Mouse (Mus musculus): ENCODE data around the gene Epb41. TPM values are rescaled to one million over a fixed set of nuclear protein-coding genes. Genes with fewer than 3 reads are reported as not detected.
A peak's percentile ranks its signal among the peaks of the same experiment; 100 is the strongest.

The Epb41 gene
- polyA plus RNA-seq, 1 experiment: 15.7 TPM

DNA sequence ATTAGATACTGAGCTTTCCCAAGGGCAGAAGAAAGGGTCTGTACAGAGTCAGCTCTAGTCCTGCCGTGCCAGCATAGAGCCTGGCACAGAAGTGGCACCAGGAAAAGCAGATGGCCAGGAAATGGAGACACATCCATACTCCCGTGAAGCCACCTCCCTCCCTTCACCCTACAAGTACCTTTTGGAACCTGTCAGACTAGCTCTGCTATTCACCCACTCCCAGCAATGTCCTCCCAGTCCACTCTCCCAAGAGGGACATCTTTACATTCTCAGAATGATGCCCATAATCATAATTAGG lies 7.2 kb downstream of the Epb41 start:
- H3K27ac ChIP-seq (ENCODE audit: insufficient read depth, low read depth, low read length): no peak overlapping the region
- no peak overlapping the region for H3K4me3 ChIP-seq (ENCODE audit: low read depth, low read length)
- peaks cover 34% of the 10 kb centered on the region; the same call in 1 of the 2 replicates for H3K4me1 ChIP-seq (ENCODE audit: control insufficient read depth, insufficient read depth, insufficient read length, low read length)
- no peaks in the 10 kb centered on the region for H3K27me3 ChIP-seq (ENCODE audit: control insufficient read depth, insufficient read depth, low read length)
- TF ChIP-seq POLR2A (IDR thresholded peaks at IDR 0.05; ENCODE audit: low read depth, low read length): no peak
- no peak for TF ChIP-seq CTCF (IDR thresholded peaks at IDR 0.05; ENCODE audit: extremely low read depth, insufficient read length, insufficient replicate concordance, low read depth, low read length)
- WGBS: 36% methylated on average over 2 of the region's 2 CpGs
- H3K36me3 ChIP-seq (ENCODE audit: control insufficient read depth, insufficient read depth, low read length): peaks cover 2% of the 10 kb centered on the region; the same call in 1 of the 2 replicates

- Histone ChIP-seq H3K27me3 (ENCODE audit: control insufficient read depth, insufficient read depth, low read length) (no peaks in the 10 kb centered on the region), H3K4me1 (ENCODE audit: control insufficient read depth, insufficient read depth, insufficient read length, low read length) (peaks cover 30% of the 10 kb centered on the region; the same call in 1 of the 2 replicates), H3K27ac (ENCODE audit: insufficient read depth, low read depth, low read length) (no peak overlapping the region), H3K36me3 (ENCODE audit: control insufficient read depth, insufficient read depth, low read length) (peaks cover 2% of the 10 kb centered on the region; the same call in 1 of the 2 replicates), H3K4me3 (ENCODE audit: low read depth, low read length) (no peak overlapping the region)
- TF ChIP-seq POLR2A (IDR thresholded peaks at IDR 0.05; ENCODE audit: low read depth, low read length) (no peak), CTCF (IDR thresholded peaks at IDR 0.05; ENCODE audit: extremely low read depth, insufficient read length, insufficient replicate concordance, low read depth, low read length) (no peak)
- WGBS: 88% methylated on average over 14 of the region's 14 CpGs
Measured at GRCm38 (mm10) chr4:132067112-132067937, 7.8 kb downstream of the Epb41 start.

DNA sequence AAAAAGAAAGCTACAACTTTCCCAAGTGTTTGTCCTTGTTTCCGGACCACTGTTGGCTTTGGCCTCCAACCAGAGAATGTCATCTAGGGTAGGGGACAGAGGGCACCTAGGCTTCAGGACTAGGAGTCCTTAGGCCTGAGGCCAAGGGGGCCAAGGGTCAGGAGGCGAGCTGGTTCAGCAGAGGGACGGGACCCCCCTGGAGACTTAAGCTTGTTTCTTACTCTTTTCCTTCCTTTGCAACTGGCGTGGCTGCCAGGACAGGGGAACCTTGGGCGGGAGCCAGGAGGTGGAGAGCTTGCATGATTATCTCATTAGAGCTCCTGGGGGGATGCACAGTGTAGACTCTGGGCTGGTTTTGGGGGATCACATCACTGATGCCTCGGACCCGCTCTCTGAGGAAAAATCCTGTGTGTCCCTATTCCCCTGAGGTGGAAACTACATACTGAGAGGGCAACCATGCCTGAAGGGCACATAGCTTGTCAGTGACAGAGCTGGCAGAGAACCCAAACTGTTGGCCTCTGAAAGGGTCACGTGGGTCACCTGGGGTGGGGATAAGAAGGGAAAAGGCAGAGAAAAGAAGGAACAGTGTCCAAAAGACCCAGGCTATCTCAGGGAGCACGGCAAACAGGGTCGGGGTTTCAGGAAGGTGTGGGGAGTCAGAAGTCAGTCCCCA lies 8.9 kb downstream of the Epb41 start:
- no peak overlapping the region for H3K4me3 ChIP-seq (ENCODE audit: low read depth, low read length)
- no peaks in the 10 kb centered on the region for H3K27me3 ChIP-seq (ENCODE audit: control insufficient read depth, insufficient read depth, low read length)
- no peak overlapping the region for H3K27ac ChIP-seq (ENCODE audit: insufficient read depth, low read depth, low read length)
- H3K36me3 ChIP-seq (ENCODE audit: control insufficient read depth, insufficient read depth, low read length): peaks cover 2% of the 10 kb centered on the region; the same call in 1 of the 2 replicates
- WGBS: 36% methylated on average over 10 of the region's 10 CpGs
- no peak for TF ChIP-seq CTCF (IDR thresholded peaks at IDR 0.05; ENCODE audit: extremely low read depth, insufficient read length, insufficient replicate concordance, low read depth, low read length)
- no peak for TF ChIP-seq POLR2A (IDR thresholded peaks at IDR 0.05; ENCODE audit: low read depth, low read length)
- peaks cover 27% of the 10 kb centered on the region; the same call in 1 of the 2 replicates for H3K4me1 ChIP-seq (ENCODE audit: control insufficient read depth, insufficient read depth, insufficient read length, low read length)

- WGBS: 64% methylated on average over 3 of the region's 3 CpGs
- no peak overlapping the region for H3K27ac ChIP-seq (ENCODE audit: insufficient read depth, low read depth, low read length)
- no peak overlapping the region for H3K4me3 ChIP-seq (ENCODE audit: low read depth, low read length)
- no peak for TF ChIP-seq POLR2A (IDR thresholded peaks at IDR 0.05; ENCODE audit: low read depth, low read length)
- H3K4me1 ChIP-seq (ENCODE audit: control insufficient read depth, insufficient read depth, insufficient read length, low read length): peaks cover 27% of the 10 kb centered on the region; the same call in 1 of the 2 replicates
- no peaks in the 10 kb centered on the region for H3K27me3 ChIP-seq (ENCODE audit: control insufficient read depth, insufficient read depth, low read length)
- H3K36me3 ChIP-seq (ENCODE audit: control insufficient read depth, insufficient read depth, low read length): peaks cover 2% of the 10 kb centered on the region; the same call in 1 of the 2 replicates
Measured at GRCm38 (mm10) chr4:132065578-132065977, 9.5 kb downstream of the Epb41 start.

DNA sequence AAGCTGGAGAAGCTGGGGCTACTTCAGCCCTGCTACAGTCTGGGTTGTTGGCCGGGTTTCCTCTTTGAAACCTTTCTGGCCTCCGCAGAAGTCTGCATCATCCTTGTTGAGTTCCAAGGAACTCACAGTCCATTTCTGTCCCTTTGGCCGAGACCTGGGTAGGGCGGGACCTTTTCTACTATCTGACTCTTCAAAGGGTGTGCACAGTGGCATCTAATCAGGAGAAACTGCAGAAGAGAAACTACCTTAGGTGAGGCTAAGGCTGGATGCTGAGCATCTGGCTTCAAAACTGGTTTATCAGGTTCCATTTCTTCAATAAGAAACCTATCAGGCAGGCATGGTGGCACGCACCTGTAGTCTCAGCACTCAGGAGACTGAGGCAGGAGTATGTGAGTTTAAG lies 10.6 kb downstream of the Epb41 start:
- Histone ChIP-seq H3K36me3 (ENCODE audit: control insufficient read depth, insufficient read depth, low read length) (no peaks in the 10 kb centered on the region), H3K27me3 (ENCODE audit: control insufficient read depth, insufficient read depth, low read length) (no peaks in the 10 kb centered on the region), H3K4me1 (ENCODE audit: control insufficient read depth, insufficient read depth, insufficient read length, low read length) (peaks cover 33% of the 10 kb centered on the region; the same call in 1 of the 2 replicates), H3K4me3 (ENCODE audit: low read depth, low read length) (no peak overlapping the region), H3K27ac (ENCODE audit: insufficient read depth, low read depth, low read length) (peak overlapping the region; percentile 53; the same call in 1 of the 2 replicates)
- no peak for TF ChIP-seq CTCF (IDR thresholded peaks at IDR 0.05; ENCODE audit: extremely low read depth, insufficient read length, insufficient replicate concordance, low read depth, low read length)
- no peak for TF ChIP-seq POLR2A (IDR thresholded peaks at IDR 0.05; ENCODE audit: low read depth, low read length)
- 35% methylated on average over 5 of the region's 5 CpGs for whole genome bisulfite sequencing

GRCm38 (mm10) chr4:132062934-132063884 lies 11.9 kb downstream of the Epb41 start:
- 56% methylated on average over 17 of the region's 17 CpGs for WGBS
- TF ChIP-seq POLR2A (IDR thresholded peaks at IDR 0.05; ENCODE audit: low read depth, low read length) (no peak), CTCF (IDR thresholded peaks at IDR 0.05; ENCODE audit: extremely low read depth, insufficient read length, insufficient replicate concordance, low read depth, low read length) (no peak)

More at GRCm38 (mm10) chr4:132062934-132063884, 11.9 kb downstream of the Epb41 start:
- H3K4me3 ChIP-seq (ENCODE audit: low read depth, low read length): no peak overlapping the region
- no peak overlapping the region for H3K27ac ChIP-seq (ENCODE audit: insufficient read depth, low read depth, low read length)
- peaks cover 31% of the 10 kb centered on the region; the same call in 1 of the 2 replicates for H3K4me1 ChIP-seq (ENCODE audit: control insufficient read depth, insufficient read depth, insufficient read length, low read length)
- no peaks in the 10 kb centered on the region for H3K27me3 ChIP-seq (ENCODE audit: control insufficient read depth, insufficient read depth, low read length)
- no peaks in the 10 kb centered on the region for H3K36me3 ChIP-seq (ENCODE audit: control insufficient read depth, insufficient read depth, low read length)
